Mouse (Mus musculus) small intestine, adult 2 months (tissue): ENCODE results near the gene A4galt. TPM values are rescaled to one million over a fixed set of nuclear protein-coding genes. Genes with fewer than 3 reads are reported as not detected.

Source experiments
- H3K27ac ChIP-seq: fragments of 200-500 bp; 2 replicates; pipeline ENCODE4 v1.5.1; 2012; ENCODE audit warnings: low read depth, low read length, control low read depth, inconsistent platforms; ENCODE audit not compliant: insufficient read depth
- H3K27me3 ChIP-seq: fragments of 200-500 bp; 2 replicates; pipeline ENCODE4 v1.6.1; 2012; ENCODE audit warnings: mild to moderate bottlenecking, moderate library complexity, low read length, inconsistent platforms; ENCODE audit not compliant: control insufficient read depth, insufficient read depth
- H3K36me3 ChIP-seq: fragments of 200-500 bp; 2 replicates; pipeline ENCODE4 v1.6.1; 2012; ENCODE audit warnings: mild to moderate bottlenecking, low read length, control low read depth, inconsistent platforms; ENCODE audit not compliant: control insufficient read depth, insufficient read depth
- H3K4me1 ChIP-seq: fragments of 200-500 bp; 2 replicates; pipeline ENCODE4 v1.6.1; 2012; ENCODE audit warnings: low read length, inconsistent platforms, mixed read lengths; ENCODE audit not compliant: control insufficient read depth, insufficient read depth, insufficient read length
- H3K4me3 ChIP-seq: fragments of 200-500 bp; 2 replicates; pipeline ENCODE4 v1.5.1; 2012; ENCODE audit warnings: low read depth, mild to moderate bottlenecking, control low read depth, inconsistent platforms, low read length, moderate library complexity
- CTCF ChIP-seq: fragments of 200-500 bp; IDR thresholded peaks from 2 replicates; pipeline ENCODE4 v1.5.1; 2012; ENCODE audit warnings: low read depth, mild to moderate bottlenecking, control low read depth, inconsistent platforms, low read length, moderate library complexity, mixed read lengths; ENCODE audit not compliant: insufficient replicate concordance, insufficient read length; ENCODE audit errors: extremely low read depth
- POLR2A ChIP-seq: fragments of 200-500 bp; IDR thresholded peaks from 2 replicates; pipeline ENCODE4 v1.6.1; 2012; ENCODE audit warnings: low read depth, mild to moderate bottlenecking, control low read depth, inconsistent platforms, low read length, moderate library complexity
- WGBS: fragments of 180-500 bp; shearing (Covaris S2); methylation state at CpG from one replicate; pipeline ENCODE4 v1.1.7; 2018; 5-methylcytosine and 5-hydroxymethylcytosine counted together
- polyA plus RNA-seq: library from polyadenylated mRNA; depleted of rRNA; stranded (reverse); fragments of >200 nt; gene quantifications from 2 replicates; pipeline ENCODE4 v1.2.3, GENCODE M21; 2012

Gene A4galt
- polyA plus RNA-seq, 1 experiment: 16.7 TPM

DNA sequence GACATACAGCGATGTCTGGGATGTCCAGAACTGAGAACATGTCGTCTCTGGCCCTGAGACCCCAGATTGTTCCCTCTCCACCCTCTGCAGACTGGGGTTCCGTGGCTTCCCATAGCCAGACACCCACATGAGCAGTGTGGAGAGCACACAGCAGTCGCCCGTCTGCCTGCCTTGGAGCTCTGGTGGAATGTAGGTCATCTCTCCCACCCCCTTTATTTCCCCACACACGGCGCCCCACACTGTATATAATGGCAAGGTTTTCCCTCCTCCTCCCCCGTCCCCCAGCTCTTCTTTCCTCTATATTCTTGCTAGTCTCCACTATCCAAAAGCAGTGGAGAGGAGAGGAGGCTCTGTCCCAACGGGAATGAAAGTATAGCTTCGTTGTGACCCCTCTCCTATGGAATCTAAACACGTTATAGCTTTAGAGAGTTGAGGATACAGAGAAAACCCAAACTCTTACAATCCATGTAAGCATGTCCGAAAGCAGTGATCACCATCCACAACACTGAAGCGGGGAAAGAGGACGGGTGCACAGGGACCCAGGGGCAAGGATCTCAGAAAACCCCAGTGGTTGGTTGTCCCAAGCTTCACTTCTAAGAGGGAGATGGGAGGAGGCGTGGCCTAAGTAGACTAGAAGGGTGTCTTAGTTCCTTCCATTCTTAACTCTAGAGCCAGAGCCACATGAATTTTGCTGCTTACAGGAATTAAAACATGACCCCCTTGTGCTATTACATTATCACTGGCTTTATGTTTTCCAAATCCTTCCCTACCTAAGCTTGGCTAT lies 13.9 kb downstream of the A4galt start:
- no peaks in the 10 kb centered on the region for H3K4me1 ChIP-seq
- no peaks in the 10 kb centered on the region for H3K27me3 ChIP-seq
- no peak overlapping the region for H3K4me3 ChIP-seq
- 81% methylated on average over 15 of the region's 15 CpGs for WGBS
- H3K36me3 ChIP-seq: no peaks in the 10 kb centered on the region
- no peak overlapping the region for H3K27ac ChIP-seq
- no peak for TF ChIP-seq POLR2A
- TF ChIP-seq CTCF: no peak

DNA sequence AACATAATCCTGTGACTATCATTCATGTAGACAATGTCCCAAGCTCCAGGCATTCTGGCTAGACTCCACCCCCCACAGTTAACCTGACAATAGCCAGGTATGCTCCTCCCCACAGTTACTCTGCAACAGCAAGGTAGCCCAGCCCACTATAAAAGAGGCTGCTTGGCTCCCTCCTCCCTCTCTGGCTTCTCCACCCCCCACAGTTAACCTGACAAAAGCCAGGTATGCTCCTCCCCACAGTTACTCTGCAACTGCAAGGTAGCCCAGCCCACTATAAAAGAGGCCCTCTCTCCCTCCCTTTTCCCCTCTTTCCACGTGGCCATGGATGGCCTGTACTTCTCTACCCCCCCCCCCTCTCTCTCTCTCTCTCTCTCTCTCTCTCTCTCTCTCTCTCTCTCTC lies 14.8 kb downstream of the A4galt start:
- 0% methylated on average over 1 of the region's 1 CpGs for WGBS
- H3K4me1 ChIP-seq: no peaks in the 10 kb centered on the region
- H3K4me3 ChIP-seq: no peak overlapping the region
- H3K36me3 ChIP-seq: no peaks in the 10 kb centered on the region
- TF ChIP-seq CTCF (no peak), POLR2A (no peak)
- H3K27me3 ChIP-seq: no peaks in the 10 kb centered on the region
- H3K27ac ChIP-seq: no peak overlapping the region

DNA sequence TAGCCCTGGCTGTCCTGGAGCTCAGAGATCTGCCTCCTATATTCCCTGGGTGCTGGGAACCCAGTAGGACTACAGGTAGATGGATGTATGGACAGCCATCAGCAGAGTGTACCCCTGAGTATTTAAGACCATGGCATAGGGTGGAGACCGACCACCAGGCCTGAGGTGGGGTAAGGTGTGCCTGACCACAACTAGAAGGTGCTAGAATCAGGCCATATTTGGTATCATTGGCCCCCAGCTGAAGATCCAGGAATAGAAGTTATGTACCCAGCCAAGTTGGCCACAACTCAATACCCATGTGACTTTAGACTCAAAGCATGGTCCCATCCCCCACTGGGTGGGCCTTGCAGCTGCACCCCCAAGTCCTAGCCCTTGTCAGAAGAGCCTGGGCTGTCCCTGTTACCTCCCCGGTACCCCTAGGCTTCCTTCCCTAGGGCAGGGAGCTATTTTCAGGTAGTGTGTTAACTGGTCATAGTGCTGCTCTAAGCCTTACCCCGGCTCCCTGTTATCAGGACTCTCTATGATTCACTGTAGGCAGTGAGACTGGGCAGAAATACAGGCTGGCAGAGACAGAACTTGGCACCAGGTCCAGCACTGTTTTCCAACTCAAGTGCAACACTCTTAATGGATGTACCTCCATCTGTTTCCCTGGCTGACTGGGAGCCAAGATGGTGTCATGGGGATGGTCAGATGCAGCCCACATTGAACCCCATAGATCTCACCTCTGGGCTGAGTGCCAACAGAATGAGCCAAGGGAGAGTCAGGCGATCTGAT lies 18.2 kb downstream of the A4galt start:
- no peak overlapping the region for H3K4me3 ChIP-seq
- 58% methylated on average over 4 of the region's 4 CpGs for WGBS

GRCm38 (mm10) chr15:83227559-83227958 lies 24.0 kb downstream of the A4galt start:
- TF ChIP-seq POLR2A (no peak), CTCF (no peak)
- H3K27me3 ChIP-seq: no peaks in the 10 kb centered on the region
- WGBS: 91% methylated on average over 10 of the region's 10 CpGs
- peak overlapping the region; percentile 46; the same call in 1 of the 2 replicates for H3K27ac ChIP-seq
- no peaks in the 10 kb centered on the region for H3K36me3 ChIP-seq
- peaks cover 24% of the 10 kb centered on the region for H3K4me1 ChIP-seq
- H3K4me3 ChIP-seq: no peak overlapping the region

More for the DNA sequence above, 18.2 kb downstream of the A4galt start:
- H3K27ac ChIP-seq: no peak overlapping the region
- H3K4me1 ChIP-seq: peaks cover 8% of the 10 kb centered on the region; the same call in 1 of the 2 replicates
- H3K27me3 ChIP-seq: no peaks in the 10 kb centered on the region
- no peak for TF ChIP-seq CTCF
- no peaks in the 10 kb centered on the region for H3K36me3 ChIP-seq

- peak overlapping the region; percentile 46; the same call in 1 of the 2 replicates for H3K27ac ChIP-seq
- no peaks in the 10 kb centered on the region for H3K27me3 ChIP-seq
- WGBS: 80% methylated on average over 5 of the region's 5 CpGs
- TF ChIP-seq CTCF: no peak
- TF ChIP-seq POLR2A: no peak
- no peak overlapping the region for H3K4me3 ChIP-seq
- H3K36me3 ChIP-seq: no peaks in the 10 kb centered on the region
- peaks cover 26% of the 10 kb centered on the region for H3K4me1 ChIP-seq
These were observed 24.7 kb downstream of the A4galt start for GRCm38 (mm10) chr15:83226871-83227270.

GRCm38 (mm10) chr15:83226066-83226834 lies 25.3 kb downstream of the A4galt start:
- 77% methylated on average over 9 of the region's 9 CpGs for WGBS
- no peak overlapping the region for H3K4me3 ChIP-seq
- H3K27me3 ChIP-seq: no peaks in the 10 kb centered on the region
- no peak for TF ChIP-seq CTCF
- no peak for TF ChIP-seq POLR2A
- H3K27ac ChIP-seq: peak overlapping the region; percentile 73
- H3K4me1 ChIP-seq: peaks cover 26% of the 10 kb centered on the region
- H3K36me3 ChIP-seq: no peaks in the 10 kb centered on the region

DNA sequence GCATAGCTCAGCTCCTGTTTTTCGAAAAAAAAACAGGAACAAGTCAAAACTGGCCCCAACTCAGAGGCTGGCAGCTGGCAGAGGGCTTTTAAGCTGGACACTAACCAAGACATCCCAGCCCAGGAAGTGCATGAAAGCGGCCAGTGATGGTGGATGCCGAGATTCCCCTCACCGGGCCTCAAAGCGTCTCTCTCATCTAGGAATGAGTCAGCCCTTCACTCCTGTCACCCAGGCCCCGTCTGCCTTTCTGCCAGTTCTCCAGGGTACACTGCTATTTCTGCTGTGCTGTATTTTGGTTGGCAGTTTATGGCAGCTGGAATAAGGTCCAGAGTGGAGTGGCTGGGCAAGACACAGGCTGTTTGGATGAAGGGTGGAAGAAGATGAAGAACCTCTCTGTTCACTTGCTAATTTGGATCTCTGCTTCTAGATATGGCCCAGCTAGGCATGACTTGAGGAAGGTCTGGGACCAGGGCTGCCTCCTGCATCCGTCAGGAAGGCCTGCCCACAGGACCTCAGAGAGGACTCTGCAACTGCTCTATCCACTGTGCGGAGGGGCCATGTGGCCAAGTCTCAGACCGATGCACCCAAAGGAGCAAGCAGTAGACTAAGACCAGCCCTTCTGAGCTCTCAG lies 27.3 kb downstream of the A4galt start:
- Histone ChIP-seq H3K36me3 (no peaks in the 10 kb centered on the region), H3K27ac (peak overlapping the region; percentile 71), H3K27me3 (no peaks in the 10 kb centered on the region), H3K4me3 (no peak overlapping the region), H3K4me1 (peaks cover 18% of the 10 kb centered on the region)
- no peak for TF ChIP-seq CTCF
- TF ChIP-seq POLR2A: no peak
- 61% methylated on average over 9 of the region's 9 CpGs for WGBS
